Mouse (Mus musculus) midbrain, embryonic 14.5 days (tissue): ENCODE measurements around the gene Taf8. TPM values are rescaled to one million over a fixed set of nuclear protein-coding genes. Genes with fewer than 3 reads are reported as not detected.

Experiments
- ATAC-seq: fragments of 200-750 bp; cut with Nextera tagmentation; 2 replicates; pipeline ENCODE4 v1.8.0; 2017; ENCODE audit warnings: moderate number of reproducible peaks, moderate library complexity; ENCODE audit not compliant: low FRiP score, low TSS enrichment
- DNase-seq: peaks from one replicate; pipeline ENCODE4 v3.0.0-alpha.2; 2015
- H3K27ac ChIP-seq: fragments of 300-500 bp; sonication (generic); replicated peaks from 2 replicates; pipeline ENCODE4 v1.5.1; 2014; ENCODE audit warnings: mild to moderate bottlenecking, low read depth, low read length, moderate library complexity
- H3K27me3 ChIP-seq: fragments of 300-500 bp; sonication (generic); 2 replicates; pipeline ENCODE4 v1.6.1; 2014; ENCODE audit warnings: low read length, control low read depth, mixed read lengths; ENCODE audit not compliant: control insufficient read depth, insufficient read depth
- H3K36me3 ChIP-seq: fragments of 300-500 bp; sonication (generic); 2 replicates; pipeline ENCODE4 v1.6.1; 2014; ENCODE audit warnings: low read length, control low read depth; ENCODE audit not compliant: control insufficient read depth, insufficient read depth
- H3K4me1 ChIP-seq: fragments of 300-500 bp; sonication (generic); 2 replicates; pipeline ENCODE4 v1.6.1; 2014; ENCODE audit warnings: mild to moderate bottlenecking, antibody characterized with exemption, low read length, control low read depth; ENCODE audit not compliant: control insufficient read depth, insufficient read depth
- H3K4me2 ChIP-seq: fragments of 300-500 bp; sonication (generic); 2 replicates; pipeline ENCODE4 v1.6.1; 2014; ENCODE audit warnings: mild to moderate bottlenecking, low read length, moderate library complexity
- H3K4me3 ChIP-seq: fragments of 300-500 bp; sonication (generic); replicated peaks from 2 replicates; pipeline ENCODE4 v1.5.1; 2014; ENCODE audit warnings: low read depth, low read length
- H3K9ac ChIP-seq: fragments of 300-500 bp; sonication (generic); replicated peaks from 2 replicates; pipeline ENCODE4 v1.6.1; 2014; ENCODE audit warnings: mild to moderate bottlenecking, low read length, moderate library complexity
- H3K9me3 ChIP-seq: fragments of 300-500 bp; sonication (generic); 2 replicates; pipeline ENCODE4 v1.6.1; 2016; ENCODE audit warnings: low read length, control low read depth, mixed read lengths; ENCODE audit not compliant: control insufficient read depth
- WGBS: fragments of 180-500 bp; shearing (Covaris S2); extraction: QIAGEN DNeasy Blood & Tissue Kit; methylation state at CpG from one replicate; pipeline ENCODE4 v1.1.7; 2014; 5-methylcytosine and 5-hydroxymethylcytosine counted together
- polyA plus RNA-seq: library from polyadenylated mRNA; unstranded; fragments of >200 nt; fragmentation: Nextera tagmentation; extraction: Ambion mirVana; gene quantifications from 2 replicates; pipeline ENCODE4 v1.2.1, GENCODE M21; 2014

Gene Taf8
- polyA plus RNA-seq = 17.4 and 19.2 TPM in 2 replicates

DNA sequence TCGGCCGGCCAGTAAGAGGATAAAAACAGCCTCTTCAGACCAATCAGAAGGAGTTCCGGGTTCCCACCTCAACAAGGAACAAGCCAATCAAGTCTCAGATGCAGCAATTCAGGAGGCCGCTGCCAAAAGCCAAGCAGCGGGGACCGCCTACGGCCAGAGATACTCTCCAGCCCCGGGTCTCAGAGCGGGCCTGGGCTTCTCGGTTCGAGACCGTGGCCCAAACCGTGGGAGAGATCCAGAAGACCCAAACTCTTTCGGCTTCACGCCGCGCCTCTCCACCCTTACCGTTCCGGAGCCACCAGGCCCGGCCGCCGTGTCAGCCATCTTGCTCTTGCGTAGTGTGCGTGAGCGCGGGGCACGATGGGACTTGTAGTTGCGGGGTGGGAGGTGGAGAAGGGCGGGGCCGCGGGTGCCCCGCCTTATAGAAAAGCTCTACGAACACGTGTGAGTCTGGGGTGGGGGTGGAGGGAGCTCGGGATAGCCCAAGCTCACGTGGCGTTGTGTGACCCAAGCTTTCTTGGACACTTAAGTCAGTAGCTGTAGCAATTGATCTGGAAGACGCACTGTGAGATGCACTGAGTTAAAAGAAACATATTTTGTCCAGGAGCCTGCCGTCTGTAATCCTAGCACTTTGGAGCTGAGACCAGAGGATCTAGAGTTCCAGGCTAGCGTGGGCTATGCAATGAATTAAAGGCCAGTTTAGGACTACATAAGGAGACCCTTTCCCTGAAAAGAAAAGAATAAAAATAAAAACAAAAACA is at the start of gene Taf8:
Gene Taf8 (minus strand): TSS at position 347 of the 761 bp plus-strand sequence.
- DNase-seq (peak; percentile 96), ATAC-seq (peak; percentile 96)
- peak within 1 kb of the TSS; percentile 65 for H3K4me2 ChIP-seq
- peak within 1 kb of the TSS; percentile 80 for H3K9ac ChIP-seq
- H3K4me1 ChIP-seq = peaks cover 10% of the 10 kb centered on the region
- WGBS = 1% methylated on average over 40 of the region's 40 CpGs
- H3K36me3 ChIP-seq = peaks cover 20% of the 10 kb centered on the region
- H3K4me3 ChIP-seq = peak within 1 kb of the TSS; percentile 70
- H3K27ac ChIP-seq = peak within 1 kb of the TSS; percentile 76; the same call in 1 of the 2 replicates
- no peaks in the 10 kb centered on the region for H3K27me3 ChIP-seq
- no peaks in the 10 kb centered on the region for H3K9me3 ChIP-seq

GRCm38 (mm10) chr17:47551049-47551448 is 49.0 kb upstream of the Taf8 start:
- no peak for DNase-seq
- no peak overlapping the region for H3K9ac ChIP-seq
- H3K4me3 ChIP-seq = no peak overlapping the region
- H3K27ac ChIP-seq = no peak overlapping the region
- no peaks in the 10 kb centered on the region for H3K36me3 ChIP-seq
- 78% methylated on average over 7 of the region's 7 CpGs for WGBS
- H3K9me3 ChIP-seq = no peaks in the 10 kb centered on the region
- ATAC-seq = no peak
- no peaks in the 10 kb centered on the region for H3K4me1 ChIP-seq
- H3K4me2 ChIP-seq = no peak overlapping the region
- no peaks in the 10 kb centered on the region for H3K27me3 ChIP-seq

GRCm38 (mm10) chr17:47545861-47546331 is 43.8 kb upstream of the Taf8 start:
- no peaks in the 10 kb centered on the region for H3K27me3 ChIP-seq
- WGBS = 70% methylated on average over 17 of the region's 17 CpGs
- H3K9ac ChIP-seq = no peak overlapping the region
- H3K27ac ChIP-seq = no peak overlapping the region
- no peaks in the 10 kb centered on the region for H3K9me3 ChIP-seq
- H3K4me1 ChIP-seq = no peaks in the 10 kb centered on the region
- DNase-seq = peak; percentile 14
- H3K36me3 ChIP-seq = no peaks in the 10 kb centered on the region
- ATAC-seq = no peak
- no peak overlapping the region for H3K4me2 ChIP-seq
- no peak overlapping the region for H3K4me3 ChIP-seq

DNA sequence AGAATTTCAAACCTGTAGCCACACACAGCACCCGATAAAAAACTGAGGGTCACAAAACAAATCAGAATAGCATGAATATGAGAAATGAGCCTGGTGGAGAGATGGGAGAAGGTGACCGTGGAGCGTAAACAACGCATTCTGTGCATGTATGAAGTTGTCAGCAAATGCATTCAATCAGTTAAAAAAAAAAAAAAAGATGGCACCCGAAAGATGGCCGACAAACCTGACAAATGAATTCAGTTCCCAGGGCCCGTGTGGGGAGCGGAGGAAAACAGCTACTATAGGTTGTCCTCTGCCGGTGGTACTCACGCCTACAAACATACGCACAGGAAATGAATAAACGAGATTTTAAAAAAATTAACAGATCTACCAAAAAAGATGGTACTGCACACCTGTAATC is 43.1 kb upstream of the Taf8 start:
- ATAC-seq = no peak

DNA sequence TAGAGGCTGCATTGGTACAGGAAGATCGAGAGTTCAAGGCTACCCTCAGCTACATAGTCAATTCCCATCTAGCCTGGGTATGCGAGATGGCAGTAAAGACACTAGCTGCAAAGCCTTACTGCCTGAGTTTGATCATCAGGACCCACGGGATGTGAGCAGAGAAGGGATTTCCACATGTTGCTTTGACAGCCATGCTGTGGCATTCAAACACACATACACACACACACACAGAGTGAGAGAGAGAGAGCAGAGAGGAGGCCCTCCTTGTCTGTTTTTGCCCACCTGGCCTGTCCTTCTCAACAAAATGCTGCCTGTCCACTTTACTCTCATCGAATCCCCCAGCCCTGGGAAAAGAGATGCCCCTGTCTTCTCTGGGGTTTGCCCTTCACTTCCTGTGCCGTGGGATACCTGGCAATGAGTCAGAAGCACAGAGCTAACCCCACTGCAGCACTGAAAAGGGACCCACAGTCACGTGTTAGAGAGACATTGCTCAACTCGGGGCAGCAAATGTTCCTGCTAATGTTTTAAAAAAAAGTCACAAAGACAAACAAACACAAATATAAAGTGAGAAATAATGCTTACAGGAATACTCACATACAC is 41.1 kb upstream of the Taf8 start:
- H3K9me3 ChIP-seq = no peaks in the 10 kb centered on the region
- H3K27me3 ChIP-seq = no peaks in the 10 kb centered on the region
- H3K9ac ChIP-seq = no peak overlapping the region
- H3K27ac ChIP-seq = no peak overlapping the region
- DNase-seq (no peak), ATAC-seq (no peak)
- no peaks in the 10 kb centered on the region for H3K36me3 ChIP-seq
- 81% methylated on average over 7 of the region's 7 CpGs for WGBS
- H3K4me3 ChIP-seq = no peak overlapping the region
- H3K4me2 ChIP-seq = no peak overlapping the region
- no peaks in the 10 kb centered on the region for H3K4me1 ChIP-seq

More for the DNA sequence above, 43.1 kb upstream of the Taf8 start:
- Histone ChIP-seq H3K27ac (no peak overlapping the region), H3K4me2 (no peak overlapping the region), H3K27me3 (no peaks in the 10 kb centered on the region), H3K9me3 (no peaks in the 10 kb centered on the region), H3K4me1 (no peaks in the 10 kb centered on the region), H3K36me3 (no peaks in the 10 kb centered on the region), H3K4me3 (no peak overlapping the region), H3K9ac (no peak overlapping the region)
- 92% methylated on average over 12 of the region's 12 CpGs for WGBS
- no peak for DNase-seq

GRCm38 (mm10) chr17:47542061-47542460 is 40.0 kb upstream of the Taf8 start:
- H3K9ac ChIP-seq = no peak overlapping the region
- no peaks in the 10 kb centered on the region for H3K36me3 ChIP-seq
- no peak overlapping the region for H3K27ac ChIP-seq
- H3K4me3 ChIP-seq = no peak overlapping the region
- H3K9me3 ChIP-seq = no peaks in the 10 kb centered on the region
- WGBS = 66% methylated on average over 5 of the region's 5 CpGs
- no peak for ATAC-seq
- no peaks in the 10 kb centered on the region for H3K27me3 ChIP-seq
- no peaks in the 10 kb centered on the region for H3K4me1 ChIP-seq
- no peak for DNase-seq
- H3K4me2 ChIP-seq = no peak overlapping the region

DNA sequence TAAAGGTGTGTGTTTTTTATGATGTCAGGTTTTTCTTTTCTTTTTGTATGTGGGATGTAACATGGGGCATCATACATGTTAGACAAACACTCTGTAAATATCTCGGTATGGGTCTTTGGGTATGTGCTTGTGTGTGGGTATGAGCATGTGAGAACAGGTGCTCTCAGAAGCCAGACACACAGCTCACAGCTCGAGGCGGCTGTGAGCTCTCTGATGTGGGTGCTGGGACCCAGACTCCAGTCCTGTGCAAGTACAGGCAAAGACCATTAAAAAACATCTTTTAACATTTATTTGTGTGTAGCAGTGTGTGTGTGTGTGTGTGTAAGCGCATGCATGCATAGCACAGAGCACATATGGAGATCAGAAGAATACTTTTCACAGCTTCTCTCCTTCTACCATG is 37.0 kb upstream of the Taf8 start:
- 94% methylated on average over 4 of the region's 4 CpGs for WGBS
- Histone ChIP-seq H3K27me3 (no peaks in the 10 kb centered on the region), H3K4me1 (no peaks in the 10 kb centered on the region), H3K9ac (no peak overlapping the region), H3K36me3 (no peaks in the 10 kb centered on the region), H3K4me2 (no peak overlapping the region), H3K9me3 (no peaks in the 10 kb centered on the region), H3K4me3 (no peak overlapping the region), H3K27ac (no peak overlapping the region)
- DNase-seq (no peak), ATAC-seq (no peak)

DNA sequence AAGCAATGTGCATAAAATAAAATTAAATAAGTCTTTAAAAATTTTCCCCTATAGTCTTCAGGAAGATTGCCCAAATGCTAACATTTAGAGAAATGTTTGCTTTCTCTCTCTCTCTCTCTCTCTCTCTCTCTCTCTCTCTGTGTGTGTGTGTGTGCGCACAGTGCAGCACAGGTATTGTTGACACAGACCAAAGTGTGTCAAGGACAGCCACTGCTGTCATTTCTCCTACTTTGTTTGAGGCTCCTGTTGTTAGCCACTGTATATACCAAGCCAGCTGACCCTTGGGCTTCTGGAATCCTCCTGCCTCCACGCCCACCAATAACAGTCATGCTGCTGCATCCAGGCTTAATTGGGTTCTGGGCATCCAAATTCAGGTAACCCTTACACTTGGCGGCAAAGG is 36.0 kb upstream of the Taf8 start:
- no peak overlapping the region for H3K4me3 ChIP-seq
- H3K9me3 ChIP-seq = no peaks in the 10 kb centered on the region
- H3K4me2 ChIP-seq = no peak overlapping the region
- H3K9ac ChIP-seq = no peak overlapping the region
- H3K27me3 ChIP-seq = no peaks in the 10 kb centered on the region
- no peak overlapping the region for H3K27ac ChIP-seq
- WGBS = 90% methylated on average over 3 of the region's 3 CpGs
- ATAC-seq (no peak), DNase-seq (no peak)
- no peaks in the 10 kb centered on the region for H3K36me3 ChIP-seq
- no peaks in the 10 kb centered on the region for H3K4me1 ChIP-seq

GRCm38 (mm10) chr17:47535812-47536236 is 33.7 kb upstream of the Taf8 start:
- H3K9ac ChIP-seq = no peak overlapping the region
- H3K4me2 ChIP-seq = no peak overlapping the region
- DNase-seq = no peak
- H3K36me3 ChIP-seq = no peaks in the 10 kb centered on the region
- H3K27ac ChIP-seq = no peak overlapping the region
- H3K4me1 ChIP-seq = no peaks in the 10 kb centered on the region
- H3K27me3 ChIP-seq = no peaks in the 10 kb centered on the region
- no peak overlapping the region for H3K4me3 ChIP-seq
- 80% methylated on average over 9 of the region's 9 CpGs for WGBS
- no peaks in the 10 kb centered on the region for H3K9me3 ChIP-seq
- no peak for ATAC-seq
